ENCODE assay signal across 14 mouse cellular contexts in genomic region chr13:20115131-20115907, GRCm38 (mm10). TPM values are rescaled to one million over a fixed set of nuclear protein-coding genes. Genes with fewer than 3 reads are reported as not detected.
A peak's percentile ranks its signal among the peaks of the same experiment; 100 is the strongest.
DNase-seq lines count a peak whose midpoint lies in the region; ATAC-seq and TF ChIP-seq lines count a peak whose summit lies in the region.
"Had no signal": no experiment of that assay in that cellular context is flagged by ENCODE, and none has a peak within 500 bp of the region (broad histone marks: within the 10 kb centered on the region; RNA-seq: fewer than 3 reads in every experiment).

No protein-coding gene starts in this region.

- H3K4me2 ChIP-seq in intestine, embryonic 16.5 days (ENCODE audit: low read depth, low read length): no peak overlapping the region
- H3K4me2 ChIP-seq in intestine, embryonic 15.5 days (replicated peaks): no peak overlapping the region
- H3K4me2 ChIP-seq: embryonic facial prominence, embryonic 12.5 days; forebrain, embryonic 15.5 days; neural tube, embryonic 12.5 days had no signal

- peaks cover 41% of the 10 kb centered on the region for H3K4me1 ChIP-seq in intestine, embryonic 16.5 days (ENCODE audit: control insufficient read depth, insufficient read depth, low read length)
- H3K4me1 ChIP-seq in intestine, embryonic 15.5 days (replicated peaks): peaks cover 20% of the 10 kb centered on the region
- H3K4me1 ChIP-seq: neural tube, embryonic 12.5 days had no signal

- H3K79me2 ChIP-seq in C2C12 (ENCODE audit: control insufficient read depth, insufficient read depth): no peaks in the 10 kb centered on the region

- TF ChIP-seq CTCF in C2C12 (IDR thresholded peaks at IDR 0.05; ENCODE audit: control insufficient read depth, insufficient read depth, insufficient read length): no peak

- no peaks in the 10 kb centered on the region for H3K27me3 ChIP-seq in intestine, embryonic 16.5 days (replicated peaks; ENCODE audit: control insufficient read depth, insufficient read depth, low read length)
- H3K27me3 ChIP-seq in intestine, embryonic 15.5 days (replicated peaks): no peaks in the 10 kb centered on the region
- H3K27me3 ChIP-seq in C2C12 (ENCODE audit: control insufficient read depth, insufficient read depth, insufficient read length): no peaks in the 10 kb centered on the region
- H3K27me3 ChIP-seq: embryonic facial prominence, embryonic 12.5 days; neural tube, embryonic 12.5 days had no signal

- WGBS in intestine, embryonic 16.5 days: 50% methylated on average over 9 of the region's 9 CpGs
- 46% methylated on average over 9 of the region's 9 CpGs for WGBS in intestine, embryonic 15.5 days

- ATAC-seq in intestine, embryonic 16.5 days: peak; percentile 55
- no peak; the same call in none of the 2 replicates for ATAC-seq in intestine, embryonic 15.5 days
- ATAC-seq in megakaryocyte-erythroid progenitor cell, adult 5-6 weeks (replicated peaks; ENCODE audit: low FRiP score, low TSS enrichment, poor library complexity, severe bottlenecking): 0 out of 2 replicates have a peak, but pooled peaks have one; percentile 16
- ATAC-seq: forebrain, embryonic 15.5 days had no signal

- peak; percentile 61 for DNase-seq in adrenal gland, adult 2 months
- no peak for DNase-seq in adrenal gland, postnatal 25 days
- DNase-seq in right cerebral cortex, postnatal 4 days: no peak
- DNase-seq in c-Kit-positive CD71-positive TER-119-positive erythroid progenitor cells, embryonic 14.5 days (ENCODE audit: low spot score): no peak
- DNase-seq: cerebellum, adult 2 months; right cerebral cortex, adult 18-20 months had no signal

- no peak overlapping the region for H3ac ChIP-seq in C2C12 (ENCODE audit: control insufficient read depth, insufficient read length, low read depth)

- no peaks in the 10 kb centered on the region for H3K79me3 ChIP-seq in C2C12 (ENCODE audit: low read depth)

- H3K36me3 ChIP-seq in intestine, embryonic 16.5 days (ENCODE audit: control insufficient read depth, insufficient read depth, low read length): no peaks in the 10 kb centered on the region
- no peaks in the 10 kb centered on the region for H3K36me3 ChIP-seq in intestine, embryonic 15.5 days
- H3K36me3 ChIP-seq in C2C12 (ENCODE audit: control insufficient read depth, insufficient read depth): no peaks in the 10 kb centered on the region
- H3K36me3 ChIP-seq: embryonic facial prominence, embryonic 12.5 days; forebrain, embryonic 15.5 days; neural tube, embryonic 12.5 days had no signal

- no peak overlapping the region for H3K4me3 ChIP-seq in intestine, embryonic 16.5 days (ENCODE audit: low read length)
- H3K4me3 ChIP-seq in intestine, embryonic 15.5 days (replicated peaks): no peak overlapping the region
- H3K4me3 ChIP-seq in C2C12 (ENCODE audit: insufficient read depth, poor library complexity, severe bottlenecking): no peak overlapping the region
- H3K4me3 ChIP-seq: embryonic facial prominence, embryonic 12.5 days; forebrain, embryonic 15.5 days; neural tube, embryonic 12.5 days had no signal

- no peak overlapping the region for H3K9ac ChIP-seq in intestine, embryonic 16.5 days (ENCODE audit: low read depth, low read length)
- H3K9ac ChIP-seq in intestine, embryonic 15.5 days: no peak overlapping the region
- H3K9ac ChIP-seq: embryonic facial prominence, embryonic 12.5 days; forebrain, embryonic 15.5 days; neural tube, embryonic 12.5 days had no signal

- H3K9me3 ChIP-seq in intestine, embryonic 16.5 days (ENCODE audit: control insufficient read depth, low read length): no peaks in the 10 kb centered on the region
- H3K9me3 ChIP-seq in intestine, embryonic 15.5 days: no peaks in the 10 kb centered on the region
- H3K9me3 ChIP-seq: embryonic facial prominence, embryonic 12.5 days; forebrain, embryonic 15.5 days; neural tube, embryonic 12.5 days had no signal

- no peak overlapping the region for H3K27ac ChIP-seq in intestine, embryonic 16.5 days (ENCODE audit: low read length)
- no peak overlapping the region for H3K27ac ChIP-seq in intestine, embryonic 15.5 days
- H3K27ac ChIP-seq: embryonic facial prominence, embryonic 12.5 days; forebrain, embryonic 15.5 days; macrophage; neural tube, embryonic 12.5 days had no signal

TF ChIP-seq in C2C12, 6 proteins besides CTCF, POLR2A, EP300 and RAD21:
- no peak for TF ChIP-seq MYOD1 (IDR thresholded peaks at IDR 0.05; ENCODE audit: control insufficient read depth, insufficient read length, low read depth)
- no peak for TF ChIP-seq MYOG (IDR thresholded peaks at IDR 0.05; ENCODE audit: control insufficient read depth, extremely low read depth, insufficient read length)
- TF ChIP-seq FOSL1 (IDR thresholded peaks at IDR 0.05; ENCODE audit: insufficient read depth, low read length, poor library complexity, severe bottlenecking): no peak
- TF ChIP-seq CEBPB (IDR thresholded peaks at IDR 0.05; ENCODE audit: low read depth): peak; percentile 94
- no peak for TF ChIP-seq MAX (IDR thresholded peaks at IDR 0.05)
- TF ChIP-seq USF1 (IDR thresholded peaks at IDR 0.05; ENCODE audit: low read depth): no peak

RNA-seq across cellular contexts. Expression of gene Elmo1, which starts 24.9 kb away (rescaled TPM):
- total RNA-seq in adrenal gland, adult 2 months (2021): 10 to 100 TPM in 1 of 2 experiments, 1 to 10 TPM in 1; 9.6 to 16.7 TPM
- polyA plus RNA-seq in adrenal gland, adult 2 months (2012; rRNA removed): 14.0 and 15.2 TPM in 2 replicates
- total RNA-seq in adrenal gland, postnatal 25 days (2021): 18.8 and 22.2 TPM in 2 replicates
- polyA plus RNA-seq in intestine, embryonic 16.5 days (2015; fragmentation: Nextera tagmentation; extraction: Ambion mirVana): 14.4 and 17.5 TPM in 2 replicates
- polyA plus RNA-seq in intestine, embryonic 15.5 days (2015; fragmentation: Nextera tagmentation; extraction: Ambion mirVana): 14.9 and 15.0 TPM in 2 replicates
- polyA plus RNA-seq in C2C12 (2012; fragmentation: generic; extraction: Trizol): not detected
- 23.4 and 35.0 TPM in 2 replicates for total RNA-seq in megakaryocyte-erythroid progenitor cell, adult 5-6 weeks (2014; fragmentation: Nextera tagmentation)
- total RNA-seq in megakaryocyte-erythroid progenitor cell, adult 5-6 weeks (2017): 13.0 and 17.2 TPM in 2 replicates

Comparison
In these comparisons a context has a peak if more than half of its experiments do, and no peak if none do; other contexts are left out.
1. RNA of gene Elmo1, which starts 24.9 kb away (polyA plus RNA-seq): 14.0 to 15.2 TPM in adrenal gland, adult 2 months, 14.9 to 15.0 TPM in intestine, embryonic 15.5 days and 14.4 to 17.5 TPM in intestine, embryonic 16.5 days; not detected in C2C12 (single experiment); every median in the first group is over 10 times any median in the second.